Mouse (Mus musculus) large intestine, adult 2 months (tissue): ENCODE results near the gene Fbxl3. TPM values are rescaled to one million over a fixed set of nuclear protein-coding genes. Genes with fewer than 3 reads are reported as not detected.

Source experiments
- DNase-seq: peaks from one replicate; pipeline ENCODE4 v3.0.0-alpha.2; 2012; ENCODE audit warnings: low read depth, low spot score
- whole genome bisulfite sequencing: fragments of 180-500 bp; shearing (Covaris S2); methylation state at CpG from one replicate; pipeline ENCODE4 v1.1.7; 2018; 5-methylcytosine and 5-hydroxymethylcytosine counted together
- polyA plus RNA-seq: library from polyadenylated mRNA; depleted of rRNA; stranded (reverse); fragments of >200 nt; gene quantifications from 2 replicates; pipeline ENCODE4 v1.2.3, GENCODE M21; 2012; rRNA removed

Fbxl3 gene
- polyA plus RNA-seq, 1 experiment, result 60.4 TPM

- no peak for DNase-seq
- WGBS, result 85% methylated on average over 13 of the region's 13 CpGs
Observed at GRCm38 (mm10) chr14:103054731-103055130, 44.6 kb downstream of the Fbxl3 start.

- WGBS, result 31% methylated on average over 8 of the region's 8 CpGs
Observed at GRCm38 (mm10) chr14:103051159-103051769, 48.1 kb downstream of the Fbxl3 start.

GRCm38 (mm10) chr14:103048292-103049086 lies 50.9 kb downstream of the Fbxl3 start:
- WGBS, result 77% methylated on average over 11 of the region's 11 CpGs
- DNase-seq, result no peak

More at GRCm38 (mm10) chr14:103051159-103051769, 48.1 kb downstream of the Fbxl3 start:
- DNase-seq, result peak; percentile 21

GRCm38 (mm10) chr14:103046677-103047076 lies 52.7 kb downstream of the Fbxl3 start, which contains the start of gene Acod1:
Gene Acod1 (plus strand): TSS chr14:103046977.
- WGBS, result 56% methylated on average over 2 of the region's 2 CpGs
- no peak for DNase-seq

- DNase-seq, result no peak
Observed at GRCm38 (mm10) chr14:103037016-103037415, 62.4 kb downstream of the Fbxl3 start.

GRCm38 (mm10) chr14:103034076-103034475 lies 65.3 kb downstream of the Fbxl3 start:
- WGBS, result 79% methylated on average over 9 of the region's 9 CpGs
- no peak for DNase-seq

More at GRCm38 (mm10) chr14:103037016-103037415, 62.4 kb downstream of the Fbxl3 start:
- WGBS, result 74% methylated on average over 3 of the region's 3 CpGs

GRCm38 (mm10) chr14:103033271-103033823 lies 66.0 kb downstream of the Fbxl3 start:
- DNase-seq, result no peak
- WGBS, result 35% methylated on average over 10 of the region's 10 CpGs

Other genes with a start within 250 kb of the Fbxl3 start
- gene Kctd12, start 116.9 kb downstream of the Fbxl3 start, polyA plus RNA-seq, result 7.3 and 14.1 TPM in 2 replicates
- 0.55 and 0.85 TPM in 2 replicates for gene Acod1, start 52.6 kb downstream of the Fbxl3 start, polyA plus RNA-seq
- gene Cln5, start 29.4 kb downstream of the Fbxl3 start, polyA plus RNA-seq, result 10.7 and 13.5 TPM in 2 replicates
- 7.4 and 10.0 TPM in 2 replicates for gene Mycbp2, start 247.2 kb upstream of the Fbxl3 start, polyA plus RNA-seq